Mouse (Mus musculus): ENCODE data around the gene Osbpl10. TPM values are rescaled to one million over a fixed set of nuclear protein-coding genes. Genes with fewer than 3 reads are reported as not detected.

Gene Osbpl10
- polyA plus RNA-seq, 1 experiment from 2014 or later, result 2.5 TPM

DNA sequence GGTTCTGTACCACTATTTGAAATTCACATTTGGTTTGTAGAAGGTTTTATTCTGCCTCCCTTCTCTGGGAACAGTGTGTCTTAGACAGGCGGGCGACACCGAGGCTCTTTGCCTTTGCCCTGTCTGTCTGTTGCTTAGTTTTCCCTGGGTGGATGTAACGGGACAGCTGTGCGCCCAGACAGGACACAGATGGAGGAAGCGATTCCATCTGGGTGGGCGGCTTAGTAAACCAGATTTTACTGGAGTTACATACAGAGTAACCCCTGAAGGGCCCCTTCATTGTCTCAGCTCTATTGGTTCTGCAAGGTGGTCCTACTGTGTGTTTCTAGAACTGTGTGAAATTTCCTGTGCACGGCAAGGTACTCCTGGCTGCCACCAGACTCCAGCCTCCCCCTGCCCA lies 201.6 kb downstream of the Osbpl10 start:
- Histone ChIP-seq H3K9me3 (ENCODE audit: low read depth, low read length) (no peaks in the 10 kb centered on the region), H3K4me1 (ENCODE audit: insufficient read depth) (no peaks in the 10 kb centered on the region), H3K4me2 (no peak overlapping the region), H3K4me3 (ENCODE audit: low read depth, low read length) (no peak overlapping the region), H3K27me3 (ENCODE audit: insufficient read depth, low read length) (no peaks in the 10 kb centered on the region), H3K9ac (no peak overlapping the region), H3K36me3 (ENCODE audit: insufficient read depth) (no peaks in the 10 kb centered on the region), H3K27ac (ENCODE audit: low read depth) (no peak overlapping the region)
- TF ChIP-seq CTCF (IDR thresholded peaks at IDR 0.05; ENCODE audit: low read depth), result no peak
- 44% methylated on average over 8 of the region's 8 CpGs for WGBS
- peak; percentile 81 for ATAC-seq (ENCODE audit: insufficient read depth)
- peak; percentile 78 for DNase-seq

DNA sequence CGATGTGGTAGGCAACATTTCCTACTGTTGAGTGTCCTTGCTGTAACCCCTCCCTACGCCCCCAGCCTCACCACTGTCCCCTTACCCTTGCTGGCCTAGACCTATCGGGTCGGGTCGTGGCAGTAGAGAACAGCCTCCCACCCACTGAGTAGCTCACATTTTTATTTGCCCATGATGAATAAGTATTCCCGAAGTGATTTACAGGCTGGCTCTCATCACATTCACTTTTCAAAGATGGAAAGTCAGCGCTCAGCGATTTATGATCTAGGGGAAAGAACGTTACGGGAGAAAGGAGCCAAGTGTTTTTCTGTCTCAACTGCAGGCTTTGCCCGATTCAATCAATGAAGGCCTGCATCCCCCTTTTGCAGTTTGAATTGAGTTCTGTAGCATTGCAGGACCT lies 208.0 kb downstream of the Osbpl10 start:
- H3K27me3 ChIP-seq (ENCODE audit: insufficient read depth, low read length), result no peaks in the 10 kb centered on the region
- no peak overlapping the region for H3K27ac ChIP-seq (ENCODE audit: low read depth)
- H3K4me2 ChIP-seq, result no peak overlapping the region
- WGBS, result 36% methylated on average over 11 of the region's 11 CpGs
- no peak for TF ChIP-seq CTCF (IDR thresholded peaks at IDR 0.05; ENCODE audit: low read depth)
- H3K4me1 ChIP-seq (ENCODE audit: insufficient read depth), result no peaks in the 10 kb centered on the region
- ATAC-seq (ENCODE audit: insufficient read depth), result 0 out of 2 replicates have a peak, but pooled peaks have one; percentile 57
- no peaks in the 10 kb centered on the region for H3K36me3 ChIP-seq (ENCODE audit: insufficient read depth)
- no peak overlapping the region for H3K4me3 ChIP-seq (ENCODE audit: low read depth, low read length)
- peak; percentile 77 for DNase-seq
- H3K9ac ChIP-seq, result no peak overlapping the region
- H3K9me3 ChIP-seq (ENCODE audit: low read depth, low read length), result no peaks in the 10 kb centered on the region

GRCm38 (mm10) chr9:115190376-115190942 lies 212.1 kb downstream of the Osbpl10 start:
- no peaks in the 10 kb centered on the region for H3K27me3 ChIP-seq (ENCODE audit: insufficient read depth, low read length)
- no peak overlapping the region for H3K4me3 ChIP-seq (ENCODE audit: low read depth, low read length)
- H3K4me2 ChIP-seq, result no peak overlapping the region
- H3K36me3 ChIP-seq (ENCODE audit: insufficient read depth), result no peaks in the 10 kb centered on the region
- no peak overlapping the region for H3K27ac ChIP-seq (ENCODE audit: low read depth)
- no peak overlapping the region for H3K9ac ChIP-seq
- H3K4me1 ChIP-seq (ENCODE audit: insufficient read depth), result no peaks in the 10 kb centered on the region
- no peaks in the 10 kb centered on the region for H3K9me3 ChIP-seq (ENCODE audit: low read depth, low read length)
- TF ChIP-seq CTCF (IDR thresholded peaks at IDR 0.05; ENCODE audit: low read depth), result no peak
- no peak for DNase-seq
- whole genome bisulfite sequencing, result 61% methylated on average over 9 of the region's 9 CpGs
- no peak for ATAC-seq (ENCODE audit: insufficient read depth)

GRCm38 (mm10) chr9:115192890-115193289 lies 214.5 kb downstream of the Osbpl10 start:
- Histone ChIP-seq H3K9ac (no peak overlapping the region), H3K4me2 (no peak overlapping the region), H3K9me3 (ENCODE audit: low read depth, low read length) (no peaks in the 10 kb centered on the region), H3K27ac (ENCODE audit: low read depth) (no peak overlapping the region), H3K27me3 (ENCODE audit: insufficient read depth, low read length) (no peaks in the 10 kb centered on the region), H3K36me3 (ENCODE audit: insufficient read depth) (no peaks in the 10 kb centered on the region), H3K4me1 (ENCODE audit: insufficient read depth) (no peaks in the 10 kb centered on the region), H3K4me3 (ENCODE audit: low read depth, low read length) (no peak overlapping the region)
- 68% methylated on average over 3 of the region's 3 CpGs for WGBS
- no peak for DNase-seq
- ATAC-seq (ENCODE audit: insufficient read depth), result no peak
- TF ChIP-seq CTCF (IDR thresholded peaks at IDR 0.05; ENCODE audit: low read depth), result peak; percentile 34; the same call in 1 of the 2 replicates

- no peak overlapping the region for H3K9ac ChIP-seq
- no peak overlapping the region for H3K4me3 ChIP-seq (ENCODE audit: low read depth, low read length)
- no peak for TF ChIP-seq CTCF (IDR thresholded peaks at IDR 0.05; ENCODE audit: low read depth)
- no peak overlapping the region for H3K27ac ChIP-seq (ENCODE audit: low read depth)
- H3K4me1 ChIP-seq (ENCODE audit: insufficient read depth), result no peaks in the 10 kb centered on the region
- H3K4me2 ChIP-seq, result no peak overlapping the region
- no peaks in the 10 kb centered on the region for H3K27me3 ChIP-seq (ENCODE audit: insufficient read depth, low read length)
- DNase-seq, result peak; percentile 69
- ATAC-seq (ENCODE audit: insufficient read depth), result peak; percentile 44; the same call in 1 of the 2 replicates
- no peaks in the 10 kb centered on the region for H3K9me3 ChIP-seq (ENCODE audit: low read depth, low read length)
- no peaks in the 10 kb centered on the region for H3K36me3 ChIP-seq (ENCODE audit: insufficient read depth)
- 45% methylated on average over 7 of the region's 7 CpGs for WGBS
Observed at GRCm38 (mm10) chr9:115197082-115197481, 218.7 kb downstream of the Osbpl10 start.

DNA sequence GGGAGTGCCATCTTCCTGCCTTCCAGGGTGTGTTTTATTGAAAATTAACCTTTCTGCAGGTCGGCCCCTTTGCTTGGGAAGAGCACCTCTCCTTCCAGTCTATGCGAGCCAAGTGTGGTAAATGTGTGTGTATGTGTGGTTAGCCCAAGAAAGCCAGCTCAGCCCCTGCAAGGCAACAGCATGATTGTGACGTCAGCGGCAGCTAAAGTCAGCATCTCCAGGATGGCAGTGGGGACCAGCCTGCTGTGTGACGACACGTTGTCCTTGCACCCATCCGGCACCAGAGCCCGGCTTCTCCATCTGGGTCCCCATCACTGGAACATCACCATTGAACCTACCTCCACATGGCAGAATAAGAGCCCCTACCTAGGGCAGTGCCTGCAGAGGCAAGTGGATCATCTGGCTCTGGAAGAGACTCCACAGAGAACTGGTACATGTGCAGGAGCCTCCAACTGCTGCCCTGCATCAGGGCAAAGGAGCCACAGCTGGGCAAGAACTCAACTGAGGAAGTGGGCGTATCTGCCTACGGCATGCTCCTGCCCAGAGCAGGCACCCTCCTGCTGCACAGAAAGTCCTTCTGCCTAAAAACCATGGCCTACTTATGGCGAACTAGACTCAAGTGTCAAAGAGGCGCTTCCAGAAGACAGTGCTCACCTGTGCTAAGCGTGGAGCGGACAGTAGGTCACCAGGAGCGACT lies 221.9 kb downstream of the Osbpl10 start:
- no peak for DNase-seq
- no peak overlapping the region for H3K4me2 ChIP-seq
- no peaks in the 10 kb centered on the region for H3K27me3 ChIP-seq (ENCODE audit: insufficient read depth, low read length)
- no peaks in the 10 kb centered on the region for H3K36me3 ChIP-seq (ENCODE audit: insufficient read depth)
- 90% methylated on average over 15 of the region's 15 CpGs for WGBS
- H3K27ac ChIP-seq (ENCODE audit: low read depth), result no peak overlapping the region
- H3K4me1 ChIP-seq (ENCODE audit: insufficient read depth), result no peaks in the 10 kb centered on the region
- H3K4me3 ChIP-seq (ENCODE audit: low read depth, low read length), result no peak overlapping the region
- TF ChIP-seq CTCF (IDR thresholded peaks at IDR 0.05; ENCODE audit: low read depth), result no peak
- no peak overlapping the region for H3K9ac ChIP-seq
- H3K9me3 ChIP-seq (ENCODE audit: low read depth, low read length), result no peaks in the 10 kb centered on the region
- ATAC-seq (ENCODE audit: insufficient read depth), result no peak

DNA sequence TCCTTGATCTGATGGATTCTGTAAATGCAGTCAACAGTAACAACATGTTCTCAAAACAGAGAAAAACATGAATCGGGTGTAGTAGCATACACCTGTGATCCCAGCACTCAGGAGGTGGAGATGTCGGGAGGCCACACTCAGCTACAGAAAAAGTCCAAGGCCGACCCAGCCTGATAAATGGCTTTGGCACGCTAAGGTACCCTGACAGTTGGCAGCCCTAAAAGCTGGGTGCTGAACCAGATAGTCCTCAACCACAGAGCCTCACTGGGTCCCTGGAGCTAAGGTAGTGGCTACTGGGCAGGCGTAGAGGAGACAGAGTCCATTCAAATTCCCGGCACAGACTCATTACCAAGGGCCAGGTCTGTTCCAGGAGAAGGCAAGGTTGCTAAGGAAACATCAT lies 222.9 kb downstream of the Osbpl10 start:
- H3K36me3 ChIP-seq (ENCODE audit: insufficient read depth), result no peaks in the 10 kb centered on the region
- no peak overlapping the region for H3K4me3 ChIP-seq (ENCODE audit: low read depth, low read length)
- WGBS, result 90% methylated on average over 6 of the region's 6 CpGs
- no peaks in the 10 kb centered on the region for H3K9me3 ChIP-seq (ENCODE audit: low read depth, low read length)
- no peak overlapping the region for H3K27ac ChIP-seq (ENCODE audit: low read depth)
- ATAC-seq (ENCODE audit: insufficient read depth) (no peak), DNase-seq (no peak)
- H3K9ac ChIP-seq, result no peak overlapping the region
- H3K4me1 ChIP-seq (ENCODE audit: insufficient read depth), result peaks cover 7% of the 10 kb centered on the region; the same call in 1 of the 2 replicates
- no peak overlapping the region for H3K4me2 ChIP-seq
- no peaks in the 10 kb centered on the region for H3K27me3 ChIP-seq (ENCODE audit: insufficient read depth, low read length)
- TF ChIP-seq CTCF (IDR thresholded peaks at IDR 0.05; ENCODE audit: low read depth), result no peak
